Mouse (Mus musculus): ENCODE data around the gene Irx5. TPM values are rescaled to one million over a fixed set of nuclear protein-coding genes. Genes with fewer than 3 reads are reported as not detected.

Irx5 gene
- total and polyA plus RNA-seq, 2 experiments: not detected

- no peaks in the 10 kb centered on the region for H3K79me2 ChIP-seq (ENCODE audit: control insufficient read depth, insufficient read depth, low read length)
- no peak overlapping the region for H3K9ac ChIP-seq (ENCODE audit: low read depth, low read length)
- H3K4me1 ChIP-seq (ENCODE audit: control insufficient read depth, insufficient read depth, low read length): no peaks in the 10 kb centered on the region
- WGBS: 11% methylated on average over 26 of the region's 26 CpGs
- H3K4me3 ChIP-seq (ENCODE audit: insufficient read depth, low read depth, low read length): no peak overlapping the region
- H3K27ac ChIP-seq (replicated peaks; ENCODE audit: insufficient read depth, low read depth, low read length): no peak overlapping the region
- H3K27me3 ChIP-seq (ENCODE audit: control insufficient read depth, insufficient read depth, low read length): peaks cover 22% of the 10 kb centered on the region
- DNase-seq (ENCODE audit: extremely low read depth, low read depth, low spot score): no peak
- no peaks in the 10 kb centered on the region for H3K36me3 ChIP-seq (ENCODE audit: control insufficient read depth, insufficient read depth, low read length)
- TF ChIP-seq POLR2A (IDR thresholded peaks at IDR 0.05; ENCODE audit: extremely low read depth, insufficient read depth, low read length): no peak
- TF ChIP-seq CTCF (IDR thresholded peaks at IDR 0.05; ENCODE audit: low read depth, low read length): no peak
Measured at GRCm38 (mm10) chr8:92365944-92366735, 8.7 kb downstream of the Irx5 start.

GRCm38 (mm10) chr8:92366736-92367267 lies 9.4 kb downstream of the Irx5 start:
- Histone ChIP-seq H3K4me1 (ENCODE audit: control insufficient read depth, insufficient read depth, low read length) (no peaks in the 10 kb centered on the region), H3K79me2 (ENCODE audit: control insufficient read depth, insufficient read depth, low read length) (no peaks in the 10 kb centered on the region), H3K27ac (replicated peaks; ENCODE audit: insufficient read depth, low read depth, low read length) (no peak overlapping the region), H3K9ac (ENCODE audit: low read depth, low read length) (no peak overlapping the region), H3K27me3 (ENCODE audit: control insufficient read depth, insufficient read depth, low read length) (peaks cover 18% of the 10 kb centered on the region), H3K4me3 (ENCODE audit: insufficient read depth, low read depth, low read length) (no peak overlapping the region), H3K36me3 (ENCODE audit: control insufficient read depth, insufficient read depth, low read length) (no peaks in the 10 kb centered on the region)
- WGBS: 10% methylated on average over 20 of the region's 20 CpGs
- no peak for DNase-seq (ENCODE audit: extremely low read depth, low read depth, low spot score)
- peak; percentile 32 for TF ChIP-seq CTCF (IDR thresholded peaks at IDR 0.05; ENCODE audit: low read depth, low read length)
- TF ChIP-seq POLR2A (IDR thresholded peaks at IDR 0.05; ENCODE audit: extremely low read depth, insufficient read depth, low read length): no peak

- Histone ChIP-seq H3K4me1 (ENCODE audit: control insufficient read depth, insufficient read depth, low read length) (no peaks in the 10 kb centered on the region), H3K36me3 (ENCODE audit: control insufficient read depth, insufficient read depth, low read length) (no peaks in the 10 kb centered on the region), H3K27me3 (ENCODE audit: control insufficient read depth, insufficient read depth, low read length) (no peaks in the 10 kb centered on the region), H3K27ac (replicated peaks; ENCODE audit: insufficient read depth, low read depth, low read length) (no peak overlapping the region), H3K4me3 (ENCODE audit: insufficient read depth, low read depth, low read length) (no peak overlapping the region), H3K79me2 (ENCODE audit: control insufficient read depth, insufficient read depth, low read length) (no peaks in the 10 kb centered on the region), H3K9ac (ENCODE audit: low read depth, low read length) (no peak overlapping the region)
- no peak for TF ChIP-seq CTCF (IDR thresholded peaks at IDR 0.05; ENCODE audit: low read depth, low read length)
- TF ChIP-seq POLR2A (IDR thresholded peaks at IDR 0.05; ENCODE audit: extremely low read depth, insufficient read depth, low read length): no peak
- WGBS: 48% methylated on average over 6 of the region's 6 CpGs
- peak; percentile 14 for DNase-seq (ENCODE audit: extremely low read depth, low read depth, low spot score)
Measured at GRCm38 (mm10) chr8:92379524-92379923, 22.1 kb downstream of the Irx5 start.

GRCm38 (mm10) chr8:92380571-92380970 lies 23.1 kb downstream of the Irx5 start:
- Histone ChIP-seq H3K79me2 (ENCODE audit: control insufficient read depth, insufficient read depth, low read length) (no peaks in the 10 kb centered on the region), H3K4me1 (ENCODE audit: control insufficient read depth, insufficient read depth, low read length) (no peaks in the 10 kb centered on the region), H3K4me3 (ENCODE audit: insufficient read depth, low read depth, low read length) (no peak overlapping the region), H3K36me3 (ENCODE audit: control insufficient read depth, insufficient read depth, low read length) (no peaks in the 10 kb centered on the region), H3K27me3 (ENCODE audit: control insufficient read depth, insufficient read depth, low read length) (0 out of 2 replicates have a peak, but pooled peaks cover 2% of the 10 kb centered on the region), H3K9ac (ENCODE audit: low read depth, low read length) (no peak overlapping the region), H3K27ac (replicated peaks; ENCODE audit: insufficient read depth, low read depth, low read length) (no peak overlapping the region)
- peak; percentile 70 for TF ChIP-seq CTCF (IDR thresholded peaks at IDR 0.05; ENCODE audit: low read depth, low read length)
- TF ChIP-seq POLR2A (IDR thresholded peaks at IDR 0.05; ENCODE audit: extremely low read depth, insufficient read depth, low read length): no peak
- WGBS: 37% methylated on average over 2 of the region's 2 CpGs
- no peak for DNase-seq (ENCODE audit: extremely low read depth, low read depth, low spot score)

GRCm38 (mm10) chr8:92387893-92388292 lies 30.5 kb downstream of the Irx5 start:
- Histone ChIP-seq H3K4me3 (ENCODE audit: insufficient read depth, low read depth, low read length) (no peak overlapping the region), H3K36me3 (ENCODE audit: control insufficient read depth, insufficient read depth, low read length) (no peaks in the 10 kb centered on the region), H3K9ac (ENCODE audit: low read depth, low read length) (no peak overlapping the region), H3K4me1 (ENCODE audit: control insufficient read depth, insufficient read depth, low read length) (no peaks in the 10 kb centered on the region), H3K27me3 (ENCODE audit: control insufficient read depth, insufficient read depth, low read length) (peaks cover 2% of the 10 kb centered on the region; the same call in 1 of the 2 replicates), H3K79me2 (ENCODE audit: control insufficient read depth, insufficient read depth, low read length) (no peaks in the 10 kb centered on the region), H3K27ac (replicated peaks; ENCODE audit: insufficient read depth, low read depth, low read length) (no peak overlapping the region)
- no peak for DNase-seq (ENCODE audit: extremely low read depth, low read depth, low spot score)
- TF ChIP-seq CTCF (IDR thresholded peaks at IDR 0.05; ENCODE audit: low read depth, low read length): no peak
- TF ChIP-seq POLR2A (IDR thresholded peaks at IDR 0.05; ENCODE audit: extremely low read depth, insufficient read depth, low read length): no peak
- WGBS: 81% methylated on average over 4 of the region's 4 CpGs

- no peak overlapping the region for H3K9ac ChIP-seq (ENCODE audit: low read depth, low read length)
- H3K4me3 ChIP-seq (ENCODE audit: insufficient read depth, low read depth, low read length): no peak overlapping the region
- TF ChIP-seq CTCF (IDR thresholded peaks at IDR 0.05; ENCODE audit: low read depth, low read length) (no peak), POLR2A (IDR thresholded peaks at IDR 0.05; ENCODE audit: extremely low read depth, insufficient read depth, low read length) (no peak)
- 69% methylated on average over 2 of the region's 2 CpGs for WGBS
- no peaks in the 10 kb centered on the region for H3K4me1 ChIP-seq (ENCODE audit: control insufficient read depth, insufficient read depth, low read length)
- H3K79me2 ChIP-seq (ENCODE audit: control insufficient read depth, insufficient read depth, low read length): no peaks in the 10 kb centered on the region
- H3K27ac ChIP-seq (replicated peaks; ENCODE audit: insufficient read depth, low read depth, low read length): no peak overlapping the region
- H3K36me3 ChIP-seq (ENCODE audit: control insufficient read depth, insufficient read depth, low read length): no peaks in the 10 kb centered on the region
- H3K27me3 ChIP-seq (ENCODE audit: control insufficient read depth, insufficient read depth, low read length): no peaks in the 10 kb centered on the region
- no peak for DNase-seq (ENCODE audit: extremely low read depth, low read depth, low spot score)
Measured at GRCm38 (mm10) chr8:92404218-92404617, 46.8 kb downstream of the Irx5 start.
